Mouse (Mus musculus) mesoderm, embryonic 11.5 days (tissue): Measurements from ENCODE around the gene Als2.

Experiments
- DNase-seq: peaks from one replicate; pipeline ENCODE4 v3.0.0-alpha.2; 2012; ENCODE audit warnings: low read depth, low spot score

Als2 gene

GRCm38 (mm10) chr1:59166232-59166905 lies 70.7 kb downstream of the Als2 start:
- no peak for DNase-seq

- DNase-seq: no peak
These were observed 73.1 kb downstream of the Als2 start for GRCm38 (mm10) chr1:59163918-59164317.

- DNase-seq: no peak
These were observed 74.0 kb downstream of the Als2 start, which contains the start of gene Mpp4 for GRCm38 (mm10) chr1:59163030-59163461. Mpp4 (minus strand) TSS chr1:59163389.

- no peak for DNase-seq
These were observed 74.6 kb downstream of the Als2 start for GRCm38 (mm10) chr1:59162309-59163024.

- DNase-seq: no peak
These were observed 75.6 kb downstream of the Als2 start for GRCm38 (mm10) chr1:59161396-59161795.

GRCm38 (mm10) chr1:59160871-59161270 lies 76.2 kb downstream of the Als2 start:
- DNase-seq: no peak

DNA sequence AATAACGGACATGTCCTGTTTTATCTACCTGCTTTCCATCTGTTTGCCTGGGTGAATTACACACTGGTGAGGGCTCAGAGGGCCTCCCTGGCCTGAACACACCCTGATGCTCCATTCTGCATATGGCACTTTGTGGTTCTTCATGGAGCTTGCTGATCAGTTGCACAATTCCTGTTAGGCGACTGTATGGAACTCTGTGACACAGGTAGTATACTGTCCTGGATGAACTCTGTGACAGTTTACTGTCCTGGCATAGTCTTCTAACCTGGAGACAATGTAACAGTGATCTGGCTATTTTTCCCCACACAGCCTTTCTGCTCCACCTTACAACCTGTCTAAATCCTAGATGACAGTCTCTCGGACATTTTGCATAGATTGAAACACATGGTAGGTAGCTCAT lies 77.9 kb downstream of the Als2 start:
- no peak for DNase-seq

GRCm38 (mm10) chr1:59158498-59158897 lies 78.5 kb downstream of the Als2 start:
- no peak for DNase-seq

DNA sequence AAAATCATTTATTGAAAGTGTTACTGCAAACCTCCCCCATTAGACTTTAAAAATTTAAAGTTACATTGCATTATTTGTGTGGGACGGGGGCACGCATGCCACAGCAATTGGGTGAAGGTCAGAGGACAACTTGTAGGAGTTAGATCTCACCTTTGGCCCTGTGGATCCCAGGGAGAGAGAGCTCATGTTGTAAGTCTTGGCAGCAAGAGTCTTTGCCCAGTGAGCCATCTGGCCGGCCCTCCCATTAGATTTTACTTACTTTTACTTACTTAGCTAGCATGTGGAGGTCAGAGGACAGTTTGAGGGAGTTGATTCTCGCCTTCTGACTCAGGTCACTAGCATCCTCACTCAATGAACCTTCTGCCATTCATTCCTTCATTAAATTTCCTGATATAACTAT lies 79.2 kb downstream of the Als2 start:
- no peak for DNase-seq

DNA sequence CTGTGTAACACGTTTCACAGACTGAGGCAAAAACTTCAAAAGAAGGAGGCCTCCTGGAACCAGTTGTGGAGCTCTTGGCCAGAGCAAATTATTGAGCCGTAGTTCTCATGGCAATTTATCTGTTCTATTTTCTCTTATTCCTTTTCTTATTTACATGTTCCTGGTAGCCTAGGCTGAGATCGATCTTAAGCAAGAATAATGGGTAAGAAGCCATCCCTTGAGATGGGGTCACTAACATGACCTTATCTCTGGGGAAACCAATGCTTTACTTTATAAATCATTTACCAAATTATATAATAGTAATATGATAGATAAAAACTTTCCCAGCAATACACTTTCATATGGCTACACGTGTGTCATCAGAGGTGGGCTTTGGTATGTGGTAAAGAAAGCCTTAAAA lies 84.7 kb downstream of the Als2 start:
- no peak for DNase-seq

DNA sequence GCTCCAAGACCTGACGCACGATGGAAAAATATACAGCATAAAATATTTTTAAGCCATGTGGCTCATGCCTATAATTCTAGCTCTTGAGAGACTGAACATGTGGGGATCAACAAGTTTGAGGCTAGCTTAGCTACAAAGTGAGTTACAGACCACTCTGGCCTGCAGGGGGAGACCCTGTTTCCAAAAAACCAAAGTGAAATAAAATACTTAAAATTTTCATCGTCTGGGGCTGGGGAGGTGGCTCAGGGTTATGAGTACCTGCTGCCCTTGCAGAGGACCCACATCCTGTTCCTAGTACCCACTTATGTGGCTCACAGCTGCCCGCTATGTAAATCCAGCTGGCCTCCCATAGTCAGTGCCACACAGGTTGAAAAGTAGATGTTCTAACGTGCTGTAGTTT lies 86.5 kb downstream of the Als2 start:
- no peak for DNase-seq

- peak; percentile 27 for DNase-seq
These were observed 92.5 kb downstream of the Als2 start for GRCm38 (mm10) chr1:59144543-59144942.

DNA sequence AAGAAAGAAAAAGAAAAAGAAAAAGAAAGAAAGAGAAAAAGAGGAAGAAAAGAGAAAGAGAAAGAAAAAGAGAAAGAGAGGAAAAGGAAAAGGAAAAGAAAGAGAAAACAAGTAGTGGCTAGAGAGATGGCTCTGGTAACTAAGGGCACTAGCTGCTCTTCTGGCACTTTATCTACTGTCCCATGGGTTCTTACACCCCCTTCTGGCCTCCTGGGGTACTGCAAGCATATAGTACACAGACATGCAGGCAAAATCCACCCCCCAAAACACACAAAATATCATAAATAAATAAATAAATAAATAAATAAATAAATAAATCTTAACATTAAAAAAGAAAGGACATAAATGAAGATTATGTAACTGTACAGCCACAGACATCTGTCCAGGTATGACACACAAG lies 94.2 kb downstream of the Als2 start:
- peak; percentile 74 for DNase-seq

DNA sequence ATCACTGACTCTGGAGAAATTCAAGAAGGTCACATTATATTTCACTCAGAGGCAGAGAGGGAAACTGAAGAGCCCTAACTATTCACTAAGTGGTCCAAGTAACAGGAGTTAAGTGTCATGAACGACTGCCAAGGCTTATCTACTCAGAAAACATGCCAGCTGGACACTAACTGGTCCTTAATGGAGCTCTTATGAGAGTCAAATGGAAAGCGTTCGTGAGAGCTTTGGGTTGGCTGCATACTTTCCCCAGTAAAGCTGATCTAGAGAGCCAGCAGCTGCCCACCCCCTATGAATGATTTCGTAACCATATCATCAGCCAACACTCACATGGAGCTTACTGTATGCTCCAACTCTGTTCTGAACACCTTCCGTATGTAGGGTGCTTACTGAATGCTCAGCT lies 102.6 kb downstream of the Als2 start:
- no peak for DNase-seq

- no peak for DNase-seq
These were observed 108.2 kb downstream of the Als2 start for GRCm38 (mm10) chr1:59128879-59129278.

DNA sequence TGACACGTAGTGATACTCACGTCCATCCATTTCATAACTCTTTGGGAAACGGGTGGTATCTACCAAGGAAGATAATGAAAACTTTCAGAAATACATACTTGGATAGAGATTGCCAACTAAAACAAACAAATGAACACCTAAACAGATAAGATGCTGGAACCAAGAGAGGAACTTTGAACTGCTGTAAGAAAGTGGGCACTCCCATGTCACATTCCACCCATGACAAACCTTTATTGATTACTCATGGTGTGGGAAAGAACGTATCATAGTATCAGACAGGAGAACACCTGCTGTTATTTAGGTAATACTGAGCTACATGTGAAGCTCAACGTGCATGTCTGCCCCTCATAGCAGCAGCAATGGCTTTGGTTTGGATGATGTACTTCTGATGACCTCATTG lies 111.5 kb downstream of the Als2 start:
- no peak for DNase-seq

- DNase-seq: peak; percentile 87
These were observed 117.1 kb downstream of the Als2 start, which contains the start of gene Tmem237 for GRCm38 (mm10) chr1:59119720-59120457. Tmem237 (minus strand) TSS chr1:59120408.
